Mouse (Mus musculus) thymus, adult 2 months (tissue): ENCODE results near the gene Zfhx3. TPM values are rescaled to one million over a fixed set of nuclear protein-coding genes. Genes with fewer than 3 reads are reported as not detected.

ENCODE experiments used
- DNase-seq: peaks from one replicate; pipeline ENCODE4 v3.0.0; 2021
- H3K27ac ChIP-seq: fragments of 200-500 bp; 2 replicates; pipeline ENCODE4 v1.5.1; 2012; ENCODE audit warnings: low read length, control low read depth; ENCODE audit not compliant: control insufficient read depth, insufficient read depth
- H3K27me3 ChIP-seq: fragments of 200-500 bp; 2 replicates; pipeline ENCODE4 v1.6.1; 2012; ENCODE audit warnings: mild to moderate bottlenecking, low read length, moderate library complexity, mixed read lengths; ENCODE audit not compliant: control insufficient read depth, insufficient read depth
- H3K36me3 ChIP-seq: fragments of 200-500 bp; 2 replicates; pipeline ENCODE4 v1.6.1; 2012; ENCODE audit warnings: mild to moderate bottlenecking, low read length, moderate library complexity; ENCODE audit not compliant: control insufficient read depth, insufficient read depth
- H3K4me1 ChIP-seq: fragments of 200-500 bp; replicated peaks from 2 replicates; pipeline ENCODE4 v1.6.1; 2012; ENCODE audit warnings: low read length; ENCODE audit not compliant: control insufficient read depth, insufficient read depth
- H3K4me3 ChIP-seq: fragments of 200-500 bp; 2 replicates; pipeline ENCODE4 v1.5.1; 2012; ENCODE audit warnings: mild to moderate bottlenecking, low read length, control low read depth, moderate library complexity; ENCODE audit not compliant: control insufficient read depth, insufficient read depth
- CTCF ChIP-seq: fragments of 200-500 bp; IDR thresholded peaks from 2 replicates; pipeline ENCODE4 v1.5.1; 2012; ENCODE audit warnings: mild to moderate bottlenecking, control low read depth, low read length, moderate library complexity, borderline replicate concordance; ENCODE audit not compliant: control insufficient read depth, poor library complexity, insufficient read depth; ENCODE audit errors: extremely low read depth
- POLR2A ChIP-seq: fragments of 200-500 bp; IDR thresholded peaks from 2 replicates; pipeline ENCODE4 v1.6.1; 2012; ENCODE audit warnings: mild to moderate bottlenecking, low read length, control low read depth, moderate library complexity; ENCODE audit not compliant: control insufficient read depth, poor library complexity, insufficient read depth; ENCODE audit errors: extremely low read depth
- WGBS: fragments of 180-500 bp; shearing (Covaris S2); methylation state at CpG from one replicate; pipeline ENCODE4 v1.1.7; 2018; 5-methylcytosine and 5-hydroxymethylcytosine counted together
- polyA plus RNA-seq: library from polyadenylated mRNA; depleted of rRNA; stranded (reverse); fragments of >200 nt; gene quantifications from 2 replicates; pipeline ENCODE4 v1.2.3, GENCODE M21; 2012

Zfhx3 gene
- polyA plus RNA-seq, 1 experiment: 1.1 TPM

DNA sequence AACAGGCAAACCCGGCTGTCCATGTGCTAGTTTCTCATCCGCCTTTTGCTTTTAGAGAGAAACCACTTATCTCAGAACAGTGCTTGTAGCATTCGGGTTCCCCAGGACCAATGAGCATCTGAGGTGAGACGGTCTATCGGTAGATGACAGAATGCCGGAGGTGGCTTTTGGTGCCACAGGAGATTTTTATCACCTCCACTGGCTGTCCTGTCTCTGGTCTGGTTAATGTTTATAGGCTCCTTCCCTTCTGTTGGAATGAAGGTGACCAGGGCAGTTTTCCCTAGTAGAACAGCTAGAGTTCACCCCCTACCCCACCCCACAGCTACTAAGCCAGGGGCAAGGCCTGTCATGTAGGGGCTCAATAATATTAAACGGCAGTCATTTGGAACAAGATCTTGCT, 825.6 kb downstream of the Zfhx3 start:
- Histone ChIP-seq H3K4me1 (no peaks in the 10 kb centered on the region), H3K27ac (no peak overlapping the region), H3K4me3 (no peak overlapping the region), H3K36me3 (no peaks in the 10 kb centered on the region), H3K27me3 (no peaks in the 10 kb centered on the region)
- no peak for DNase-seq
- 99% methylated on average over 7 of the region's 7 CpGs for WGBS
- TF ChIP-seq CTCF (no peak), POLR2A (no peak)

DNA sequence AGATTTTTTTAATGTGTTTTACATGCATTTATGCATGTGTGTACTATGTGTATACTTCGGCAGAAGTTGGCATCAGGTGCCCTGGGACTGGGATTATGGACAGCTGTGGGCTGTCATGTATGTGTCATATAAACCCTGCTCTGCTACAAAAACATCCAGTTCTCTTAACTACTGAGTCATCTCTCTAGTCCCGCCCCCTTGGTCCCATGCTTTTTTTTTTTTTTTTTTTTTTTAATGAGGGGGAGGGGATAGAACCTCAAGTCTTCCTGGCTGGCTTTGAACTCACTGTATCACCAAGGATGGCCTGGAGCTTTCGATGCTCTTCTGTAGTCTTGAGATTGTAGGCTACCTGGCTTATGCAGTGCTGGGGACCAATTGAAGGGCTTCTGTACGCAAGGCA, 827.9 kb downstream of the Zfhx3 start:
- Histone ChIP-seq H3K4me3 (no peak overlapping the region), H3K4me1 (no peaks in the 10 kb centered on the region), H3K27me3 (no peaks in the 10 kb centered on the region), H3K36me3 (no peaks in the 10 kb centered on the region), H3K27ac (no peak overlapping the region)
- DNase-seq: no peak
- WGBS: 94% methylated on average over 4 of the region's 4 CpGs
- TF ChIP-seq CTCF (no peak), POLR2A (no peak)

- no peak for TF ChIP-seq POLR2A
- no peak for TF ChIP-seq CTCF
- WGBS: 97% methylated on average over 6 of the region's 6 CpGs
Measured at GRCm38 (mm10) chr8:108773436-108773835, 831.0 kb downstream of the Zfhx3 start.

DNA sequence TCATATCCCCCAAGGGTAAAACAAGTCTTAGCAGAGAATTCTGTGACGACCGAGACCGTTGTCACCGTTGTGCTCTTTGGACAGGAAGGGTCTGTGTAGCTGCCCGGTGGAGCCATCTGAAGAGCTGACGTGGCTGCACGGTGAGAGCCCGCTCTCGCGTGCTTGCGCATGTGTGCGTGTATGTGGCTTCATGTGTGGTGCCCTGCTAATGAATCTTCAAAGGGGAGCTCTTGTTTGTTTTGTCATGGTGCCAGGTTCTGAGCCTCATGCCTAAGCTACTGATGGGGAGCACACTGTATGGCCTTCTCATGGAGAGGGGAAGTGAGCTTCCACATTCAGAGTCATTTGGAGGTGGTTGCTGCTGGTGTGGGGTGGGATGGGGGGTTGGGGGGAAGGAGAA, 835.6 kb downstream of the Zfhx3 start:
- no peaks in the 10 kb centered on the region for H3K36me3 ChIP-seq
- no peak for TF ChIP-seq CTCF
- no peak for TF ChIP-seq POLR2A
- WGBS: 99% methylated on average over 12 of the region's 12 CpGs
- no peaks in the 10 kb centered on the region for H3K27me3 ChIP-seq
- no peak for DNase-seq
- no peak overlapping the region for H3K4me3 ChIP-seq
- H3K27ac ChIP-seq: no peak overlapping the region
- H3K4me1 ChIP-seq: no peaks in the 10 kb centered on the region

More at GRCm38 (mm10) chr8:108773436-108773835, 831.0 kb downstream of the Zfhx3 start:
- H3K36me3 ChIP-seq: no peaks in the 10 kb centered on the region
- no peaks in the 10 kb centered on the region for H3K4me1 ChIP-seq
- no peak overlapping the region for H3K27ac ChIP-seq
- DNase-seq: no peak
- no peaks in the 10 kb centered on the region for H3K27me3 ChIP-seq
- no peak overlapping the region for H3K4me3 ChIP-seq

GRCm38 (mm10) chr8:108778551-108778950, 836.1 kb downstream of the Zfhx3 start:
- WGBS: 89% methylated on average over 9 of the region's 9 CpGs
- Histone ChIP-seq H3K27me3 (no peaks in the 10 kb centered on the region), H3K4me1 (no peaks in the 10 kb centered on the region), H3K36me3 (no peaks in the 10 kb centered on the region), H3K27ac (no peak overlapping the region), H3K4me3 (no peak overlapping the region)
- no peak for TF ChIP-seq CTCF
- DNase-seq: no peak

- no peak for DNase-seq
- TF ChIP-seq POLR2A: no peak
- TF ChIP-seq CTCF: no peak
- 70% methylated on average over 6 of the region's 6 CpGs for WGBS
- H3K27ac ChIP-seq: no peak overlapping the region
- no peak overlapping the region for H3K4me3 ChIP-seq
- H3K27me3 ChIP-seq: no peaks in the 10 kb centered on the region
- no peaks in the 10 kb centered on the region for H3K4me1 ChIP-seq
- H3K36me3 ChIP-seq: no peaks in the 10 kb centered on the region
Measured at GRCm38 (mm10) chr8:108780766-108781165, 838.3 kb downstream of the Zfhx3 start.

DNA sequence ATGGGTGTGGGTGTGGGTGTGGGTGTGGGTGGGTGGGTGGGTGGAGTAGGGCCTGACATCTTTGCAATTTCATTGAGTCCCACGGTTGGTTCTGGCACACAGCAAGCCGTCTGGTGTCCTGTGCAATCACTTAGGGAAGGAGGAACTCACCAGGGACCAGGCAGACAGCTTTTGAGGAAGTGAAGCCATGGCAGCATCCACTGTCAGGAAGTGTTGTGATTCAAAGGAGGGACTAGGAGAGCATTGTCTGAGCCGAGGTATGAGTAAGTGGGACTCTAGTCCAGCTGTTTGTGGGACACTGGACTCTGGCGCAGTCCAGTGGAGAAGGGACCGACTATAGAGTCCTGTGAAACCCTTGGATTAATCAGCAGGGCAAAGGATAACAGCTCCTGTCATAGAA, 838.7 kb downstream of the Zfhx3 start:
- no peak for DNase-seq
- TF ChIP-seq CTCF (no peak), POLR2A (no peak)
- 21% methylated on average over 5 of the region's 5 CpGs for WGBS
- H3K4me3 ChIP-seq: no peak overlapping the region
- H3K4me1 ChIP-seq: no peaks in the 10 kb centered on the region
- no peaks in the 10 kb centered on the region for H3K36me3 ChIP-seq
- H3K27me3 ChIP-seq: no peaks in the 10 kb centered on the region
- H3K27ac ChIP-seq: no peak overlapping the region
